Mouse (Mus musculus): ENCODE data around the gene Usp43.

The Usp43 gene

GRCm38 (mm10) chr11:67897064-67897560 is 24.8 kb downstream of the Usp43 start:
- peak; percentile 70 for DNase-seq

GRCm38 (mm10) chr11:67895641-67896040 is 26.3 kb downstream of the Usp43 start:
- peak; percentile 20 for DNase-seq

DNA sequence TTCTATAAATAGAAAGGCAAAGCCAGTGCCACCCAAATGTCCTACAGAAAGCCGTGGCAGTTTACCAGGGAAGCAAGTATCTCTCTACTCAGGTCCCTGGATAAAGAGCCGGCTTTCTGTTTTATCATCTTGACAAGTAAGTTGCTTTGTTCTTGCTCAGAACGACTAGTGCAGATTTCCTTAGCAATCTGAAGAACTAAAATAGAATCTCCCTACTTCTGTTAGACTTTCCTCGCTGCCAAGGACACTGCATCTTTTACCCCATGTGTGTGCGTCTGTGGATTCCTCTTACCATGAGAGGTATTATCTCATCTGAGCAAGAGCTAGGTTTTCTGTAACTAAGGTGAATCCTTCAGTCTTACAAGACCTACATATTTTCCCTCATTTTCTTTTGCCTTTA is 33.4 kb downstream of the Usp43 start:
- DNase-seq = no peak

DNA sequence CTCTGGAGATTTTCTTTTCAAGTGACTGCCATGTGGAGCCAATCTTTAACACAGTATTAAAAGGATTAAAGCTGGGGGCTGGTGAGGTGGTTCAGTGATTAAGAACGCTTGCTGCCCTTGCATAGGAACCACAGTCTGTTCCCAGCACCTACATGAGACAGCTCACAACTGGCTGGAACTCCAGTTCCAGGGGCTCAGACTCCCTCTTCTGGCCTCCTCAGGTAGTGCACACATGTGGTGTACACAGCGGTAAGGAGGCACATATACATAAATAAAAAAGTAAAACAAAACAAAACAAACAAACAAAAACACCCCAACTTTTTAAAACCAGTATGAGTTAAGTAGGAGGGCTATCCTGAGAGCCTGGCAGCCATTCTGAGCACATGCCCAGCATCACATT is 36.0 kb downstream of the Usp43 start:
- peak; percentile 43 for DNase-seq

DNA sequence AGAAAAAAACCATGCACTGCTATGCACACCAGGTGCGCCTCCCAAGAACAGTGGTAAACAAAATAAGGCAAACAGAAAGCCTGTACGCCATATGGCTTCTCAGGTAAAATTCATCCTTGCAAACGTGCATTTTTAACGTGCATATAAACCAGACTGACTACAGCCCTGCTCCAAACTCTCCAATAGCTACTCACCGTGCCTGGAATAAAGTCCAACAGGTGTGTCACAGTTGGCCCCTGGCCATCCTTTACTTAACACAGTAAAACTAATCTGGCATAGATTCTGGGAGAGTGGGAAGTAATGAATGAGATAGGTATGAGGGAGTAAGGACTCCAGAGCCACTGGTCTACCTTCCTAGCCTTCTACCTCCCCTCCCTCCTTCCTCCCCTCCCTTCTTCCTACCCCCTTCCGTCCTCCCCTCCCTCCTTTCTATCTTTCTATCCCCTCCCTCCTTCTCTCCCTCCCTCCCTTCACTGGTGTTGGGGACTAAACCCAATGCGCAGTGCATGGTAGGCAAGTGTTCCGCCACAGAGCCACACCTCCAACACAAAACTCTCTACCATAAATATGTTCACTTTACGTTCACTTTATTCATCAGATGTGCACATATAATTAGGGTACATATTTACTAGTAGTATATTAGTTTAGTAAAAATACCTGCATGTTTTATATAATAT is 56.3 kb downstream of the Usp43 start:
- DNase-seq = no peak

GRCm38 (mm10) chr11:67865100-67865499 is 56.9 kb downstream of the Usp43 start:
- DNase-seq = peak; percentile 30

DNA sequence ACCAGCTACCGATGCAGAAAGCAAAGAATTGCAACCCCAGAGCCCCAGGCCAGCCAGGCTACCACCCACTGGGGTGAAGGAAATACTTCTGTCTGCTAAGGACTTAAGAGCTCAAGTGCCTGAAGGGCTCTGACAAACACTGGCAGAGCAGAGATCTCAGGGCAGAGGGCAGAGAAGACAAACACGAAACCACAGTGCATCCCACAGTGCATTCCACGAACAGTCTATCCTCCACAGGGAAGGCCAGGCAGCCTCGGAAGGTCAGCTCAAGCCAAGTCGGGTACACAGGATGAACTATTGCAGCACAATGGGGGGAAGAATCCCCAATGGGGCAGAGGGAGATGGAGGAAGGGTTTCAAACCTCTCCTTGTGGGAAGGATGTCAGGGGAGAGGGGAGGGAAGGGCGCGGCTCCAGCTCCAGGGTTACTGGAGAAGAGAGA is 60.5 kb downstream of the Usp43 start:
- peak; percentile 5 for DNase-seq

- DNase-seq = no peak
Measured at GRCm38 (mm10) chr11:67860743-67861398, 61.1 kb downstream of the Usp43 start.

DNA sequence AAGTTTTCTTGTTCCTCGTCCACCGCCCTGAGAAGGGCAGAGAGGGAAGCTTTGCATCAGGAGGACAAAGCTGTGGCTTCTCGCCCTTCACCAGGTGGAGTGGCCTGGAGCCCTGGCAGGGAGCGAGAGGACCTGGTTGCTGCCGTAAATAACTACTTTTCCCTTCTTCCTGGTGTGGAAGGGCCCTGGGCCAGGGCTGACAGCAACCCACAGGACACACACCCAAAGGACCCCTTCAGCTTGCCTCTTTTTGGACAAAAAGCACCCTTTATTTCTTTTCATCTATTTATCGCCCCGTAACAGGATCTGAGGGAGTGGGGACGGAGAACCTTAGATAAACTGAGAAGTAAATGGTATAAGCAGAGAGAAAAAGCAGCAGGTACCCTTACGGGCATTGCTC is 63.4 kb downstream of the Usp43 start:
- no peak for DNase-seq

GRCm38 (mm10) chr11:67855035-67855434 is 66.9 kb downstream of the Usp43 start:
- peak; percentile 28 for DNase-seq

- no peak for DNase-seq
Measured at GRCm38 (mm10) chr11:67853996-67854395, 68.0 kb downstream of the Usp43 start.

- no peak for DNase-seq
Measured at GRCm38 (mm10) chr11:67851770-67852169, 70.2 kb downstream of the Usp43 start.

DNA sequence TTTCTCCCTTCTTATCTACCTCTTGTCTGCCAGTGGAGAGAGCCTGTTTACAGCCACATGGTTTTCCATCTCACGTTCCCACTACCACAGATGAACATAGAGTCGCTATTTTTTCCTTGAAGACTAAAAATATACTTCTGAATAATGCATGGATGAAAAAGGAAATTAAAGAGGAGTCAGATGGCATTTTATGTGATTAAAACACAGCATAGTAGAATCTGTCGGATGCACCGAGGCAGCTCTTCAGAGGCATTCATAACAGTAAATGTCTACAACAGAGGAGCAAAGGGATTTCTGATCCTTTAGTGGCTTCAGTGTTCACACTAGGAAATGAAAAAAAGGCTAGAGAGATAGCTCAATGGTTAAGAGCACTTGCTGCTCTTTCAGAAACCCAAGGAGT is 76.8 kb downstream of the Usp43 start:
- DNase-seq = no peak

DNA sequence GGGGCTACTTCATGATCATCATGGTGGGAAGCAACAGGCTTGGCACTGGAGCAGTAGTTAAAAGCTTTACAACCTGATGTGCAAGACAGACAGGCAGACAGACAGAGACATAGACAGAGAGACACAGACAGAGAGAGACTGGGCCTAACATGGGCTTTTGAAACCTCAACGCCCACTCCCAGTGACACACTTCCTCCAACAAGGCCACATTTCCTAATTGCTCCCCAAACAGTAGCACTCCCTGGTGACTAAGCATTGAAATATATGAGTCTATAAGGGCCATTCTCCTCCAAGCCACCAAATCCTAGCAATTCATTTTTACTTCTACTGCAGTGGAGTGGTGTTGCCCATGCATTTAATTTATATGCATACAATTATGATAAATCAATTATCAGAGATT is 82.1 kb downstream of the Usp43 start:
- DNase-seq = no peak

DNA sequence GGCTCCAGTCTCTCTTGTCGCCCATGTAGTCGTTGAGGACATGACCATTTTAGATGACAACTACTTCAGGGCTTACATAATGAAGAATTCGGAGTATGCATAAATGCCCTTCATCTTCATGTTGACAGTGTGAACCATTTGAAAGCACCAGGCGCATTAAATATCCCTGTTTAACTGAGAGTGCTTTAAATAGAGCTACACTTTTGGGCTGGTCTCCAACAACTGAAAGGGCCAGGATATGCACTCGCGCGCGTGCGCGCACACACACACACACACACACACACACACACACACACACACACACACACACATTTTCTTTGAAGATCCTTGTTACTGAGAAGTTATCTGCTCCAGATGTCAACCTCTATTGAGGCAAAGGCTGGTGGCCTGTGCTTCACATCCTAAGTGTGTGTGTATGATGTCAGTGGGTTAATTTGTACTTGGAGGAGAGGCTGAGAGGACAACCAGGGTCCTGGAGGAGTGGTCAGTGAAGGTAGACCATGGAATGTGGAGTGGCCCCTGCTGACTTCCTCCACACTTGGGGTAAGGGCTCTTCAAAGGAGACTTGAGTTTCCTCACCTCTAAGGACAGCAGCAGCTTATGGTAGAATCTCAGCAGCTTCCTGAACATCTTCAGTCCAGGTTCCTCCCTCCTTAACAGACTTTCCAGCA is 86.4 kb downstream of the Usp43 start:
- DNase-seq = no peak

GRCm38 (mm10) chr11:67831820-67832219 is 90.1 kb downstream of the Usp43 start:
- DNase-seq = no peak

- no peak for DNase-seq
Measured at GRCm38 (mm10) chr11:67829530-67829929, 92.4 kb downstream of the Usp43 start.

DNA sequence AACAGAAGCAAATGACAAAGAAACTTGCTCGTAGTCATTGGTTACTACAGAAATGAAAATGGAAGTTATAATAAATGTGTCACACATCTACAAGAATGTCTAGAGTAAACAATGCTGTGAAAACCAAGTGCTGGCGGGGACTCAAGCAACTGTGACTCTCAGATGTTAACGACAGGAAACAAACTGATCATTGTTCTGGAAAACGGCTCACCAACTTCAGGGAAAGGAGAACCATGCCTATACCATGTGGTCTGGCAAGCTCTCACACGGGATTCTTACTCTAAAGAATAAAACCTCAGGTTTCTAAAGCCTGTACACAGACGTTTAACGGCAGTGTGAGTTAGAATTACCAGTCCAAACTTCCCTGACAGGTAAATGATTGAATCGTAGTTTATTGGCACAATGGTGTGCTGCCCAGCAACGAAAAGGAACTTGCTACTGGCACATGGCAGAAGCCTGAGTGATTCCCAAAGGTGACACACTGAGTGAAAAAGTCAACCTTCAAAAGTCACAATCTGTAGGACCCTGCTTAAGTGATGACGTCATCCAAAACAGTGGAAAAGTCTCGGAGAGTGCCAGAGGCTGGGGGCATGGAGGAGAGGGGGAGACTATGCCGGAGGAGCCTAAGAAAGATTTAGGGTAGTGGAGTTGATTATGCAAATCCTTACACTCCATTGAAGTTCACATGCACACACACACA is 93.4 kb downstream of the Usp43 start:
- DNase-seq = no peak

DNA sequence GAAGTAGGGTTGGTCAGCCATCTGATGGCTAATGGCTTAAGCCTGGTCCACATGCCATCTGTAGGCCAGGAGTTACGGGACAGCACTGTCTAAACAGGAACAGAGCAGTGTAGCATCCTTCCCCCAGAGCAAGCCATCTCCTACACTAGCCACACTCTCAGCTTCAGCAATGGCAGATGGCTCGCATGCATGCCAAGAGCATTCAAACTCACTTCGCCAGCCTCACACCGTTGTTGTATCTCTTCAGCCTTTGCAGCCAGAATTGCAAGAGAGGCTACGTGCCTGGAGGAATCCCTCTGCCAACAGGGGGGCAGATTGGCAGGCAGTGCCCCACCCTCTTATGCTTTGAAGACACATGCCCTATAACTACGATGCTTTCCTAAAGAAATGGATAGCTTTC is 100.4 kb downstream of the Usp43 start:
- no peak for DNase-seq

- DNase-seq = peak; percentile 69
Measured at GRCm38 (mm10) chr11:67820221-67820620, 101.7 kb downstream of the Usp43 start.

- peak; percentile 59 for DNase-seq
Measured at GRCm38 (mm10) chr11:67819604-67820003, 102.3 kb downstream of the Usp43 start.

- no peak for DNase-seq
Measured at GRCm38 (mm10) chr11:67811535-67811934, 110.4 kb downstream of the Usp43 start.

DNA sequence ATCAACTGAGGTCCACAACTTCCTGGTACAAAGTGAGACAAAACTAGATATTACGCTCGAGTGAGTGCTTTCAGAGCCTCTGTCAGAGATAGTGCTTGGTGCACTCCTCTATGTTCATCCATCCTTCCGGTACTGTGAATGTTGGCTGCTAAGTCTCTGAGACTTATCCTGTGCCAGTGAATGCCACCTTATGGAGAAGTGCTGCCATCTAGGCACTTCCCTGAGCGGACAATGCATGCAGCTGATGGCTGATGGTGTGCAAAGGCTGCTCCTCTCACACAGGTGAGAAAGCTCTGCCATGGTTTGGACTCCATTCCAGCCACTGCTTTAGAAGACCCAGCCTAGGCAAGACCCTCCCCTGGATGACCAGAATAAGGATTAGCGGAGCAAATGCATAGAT is 113.9 kb downstream of the Usp43 start:
- no peak for DNase-seq

Measured in retina, postnatal 1 day (tissue).